Mouse (Mus musculus): Measurements from ENCODE around the gene Hoxc5. TPM values are rescaled to one million over a fixed set of nuclear protein-coding genes. Genes with fewer than 3 reads are reported as not detected.

The Hoxc5 gene
- under 1 TPM in 1 of 2 experiments, not detected in 1; 0.97 TPM for total RNA-seq (2023)

GRCm38 (mm10) chr15:102967312-102967510 lies at the start of gene Hoxc5:
Gene Hoxc5, plus strand, starts transcription at chr15:102967443.

GRCm38 (mm10) chr15:102921053-102922011 lies 45.9 kb upstream of the Hoxc5 start, which contains the start of gene Hoxc13:
Gene Hoxc13, plus strand, starts transcription at chr15:102921103.

GRCm38 (mm10) chr15:102936279-102936972 lies 30.8 kb upstream of the Hoxc5 start, which contains the start of gene Hoxc12:
Gene Hoxc12, plus strand, starts transcription at chr15:102936757.

GRCm38 (mm10) chr15:102954192-102955006 lies 12.8 kb upstream of the Hoxc5 start, which contains the start of gene Hoxc11:
Gene Hoxc11, plus strand, starts transcription at chr15:102954427.

GRCm38 (mm10) chr15:102966776-102967311 lies 399 bp upstream of the Hoxc5 start, which contains the start of gene Hoxc10:
Gene Hoxc10, plus strand, starts transcription at chr15:102966796.

GRCm38 (mm10) chr15:102976171-102976570 lies 8.9 kb downstream of the Hoxc5 start, which contains the start of gene Hoxc9:
Gene Hoxc9, plus strand, starts transcription at chr15:102976439.

GRCm38 (mm10) chr15:102990461-102991397 lies 23.5 kb downstream of the Hoxc5 start, which contains the start of gene Hoxc8:
Gene Hoxc8, plus strand, starts transcription at chr15:102990607.

GRCm38 (mm10) chr15:102997939-102998355 lies 30.7 kb downstream of the Hoxc5 start, which contains the start of gene Hoxc6:
Gene Hoxc6, plus strand, starts transcription at chr15:102998257.

GRCm38 (mm10) chr15:103018636-103019035 lies 51.4 kb downstream of the Hoxc5 start, which contains the start of gene Hoxc4:
Gene Hoxc4, plus strand, starts transcription at chr15:103018934.

Other genes starting within 250 kb of the Hoxc5 start
- 10 to 100 TPM; 15.8 to 16.9 TPM for gene Calcoco1, start 245.3 kb upstream of the Hoxc5 start, total RNA-seq (2023)
- gene Hoxc13, start 46.3 kb upstream of the Hoxc5 start, total RNA-seq (2023) = not detected
- gene Hoxc12, start 30.7 kb upstream of the Hoxc5 start, total RNA-seq (2023) = not detected
- not detected for gene Hoxc11, start 13.0 kb upstream of the Hoxc5 start, total RNA-seq (2023)
- not detected for gene Hoxc10, start 647 bp upstream of the Hoxc5 start, total RNA-seq (2023)
- not detected for gene Hoxc9, start 9.0 kb downstream of the Hoxc5 start, total RNA-seq (2023)
- gene Hoxc8, start 23.2 kb downstream of the Hoxc5 start, total RNA-seq (2023) = not detected
- not detected for gene Hoxc6, start 30.8 kb downstream of the Hoxc5 start, total RNA-seq (2023)
- not detected for gene Hoxc4, start 51.5 kb downstream of the Hoxc5 start, total RNA-seq (2023)
- 1 to 10 TPM; 3.0 to 4.7 TPM for gene Smug1, start 199.6 kb downstream of the Hoxc5 start, total RNA-seq (2023)

Data from neutrophil, adult 83 days (primary cell).